Mouse (Mus musculus): Measurements from ENCODE around the gene Lrig1. TPM values are rescaled to one million over a fixed set of nuclear protein-coding genes. Genes with fewer than 3 reads are reported as not detected.

The Lrig1 gene
- polyA plus RNA-seq, 1 experiment from 2014 or later, result 32.6 TPM

GRCm38 (mm10) chr6:94634274-94634673 is 65.7 kb downstream of the Lrig1 start:
- Histone ChIP-seq H3K27me3 (replicated peaks; ENCODE audit: control insufficient read depth, insufficient read depth, low read length) (no peaks in the 10 kb centered on the region), H3K36me3 (ENCODE audit: control insufficient read depth, insufficient read depth, low read length) (peaks cover 7% of the 10 kb centered on the region; the same call in 1 of the 2 replicates), H3K27ac (replicated peaks; ENCODE audit: low read depth, low read length) (no peak overlapping the region), H3K4me2 (ENCODE audit: low read depth, low read length) (no peak overlapping the region), H3K4me1 (ENCODE audit: control insufficient read depth, insufficient read depth, low read length) (peaks cover 24% of the 10 kb centered on the region), H3K9me3 (ENCODE audit: control insufficient read depth, low read length) (no peaks in the 10 kb centered on the region), H3K9ac (ENCODE audit: low read depth, low read length) (no peak overlapping the region), H3K4me3 (ENCODE audit: low read depth, low read length) (no peak overlapping the region)
- ATAC-seq (ENCODE audit: low read depth) (no peak), DNase-seq (ENCODE audit: low spot score) (no peak)
- 83% methylated on average over 4 of the region's 4 CpGs for WGBS

GRCm38 (mm10) chr6:94631779-94632082 is 68.2 kb downstream of the Lrig1 start:
- ATAC-seq (ENCODE audit: low read depth) (no peak), DNase-seq (ENCODE audit: low spot score) (no peak)
- Histone ChIP-seq H3K9ac (ENCODE audit: low read depth, low read length) (no peak overlapping the region), H3K4me2 (ENCODE audit: low read depth, low read length) (no peak overlapping the region), H3K9me3 (ENCODE audit: control insufficient read depth, low read length) (no peaks in the 10 kb centered on the region), H3K27me3 (replicated peaks; ENCODE audit: control insufficient read depth, insufficient read depth, low read length) (no peaks in the 10 kb centered on the region), H3K27ac (replicated peaks; ENCODE audit: low read depth, low read length) (peak overlapping the region; percentile 61; the same call in 1 of the 2 replicates), H3K4me3 (ENCODE audit: low read depth, low read length) (no peak overlapping the region), H3K36me3 (ENCODE audit: control insufficient read depth, insufficient read depth, low read length) (peaks cover 11% of the 10 kb centered on the region; the same call in 1 of the 2 replicates), H3K4me1 (ENCODE audit: control insufficient read depth, insufficient read depth, low read length) (peaks cover 27% of the 10 kb centered on the region)
- 82% methylated on average over 6 of the region's 6 CpGs for WGBS

GRCm38 (mm10) chr6:94631051-94631778 is 68.7 kb downstream of the Lrig1 start:
- 60% methylated on average over 7 of the region's 7 CpGs for WGBS
- Histone ChIP-seq H3K27ac (replicated peaks; ENCODE audit: low read depth, low read length) (peak overlapping the region; percentile 61; the same call in 1 of the 2 replicates), H3K27me3 (replicated peaks; ENCODE audit: control insufficient read depth, insufficient read depth, low read length) (no peaks in the 10 kb centered on the region), H3K4me2 (ENCODE audit: low read depth, low read length) (no peak overlapping the region), H3K36me3 (ENCODE audit: control insufficient read depth, insufficient read depth, low read length) (peaks cover 16% of the 10 kb centered on the region; the same call in 1 of the 2 replicates), H3K9ac (ENCODE audit: low read depth, low read length) (peak overlapping the region; percentile 35; the same call in 1 of the 2 replicates), H3K4me1 (ENCODE audit: control insufficient read depth, insufficient read depth, low read length) (peaks cover 27% of the 10 kb centered on the region), H3K4me3 (ENCODE audit: low read depth, low read length) (no peak overlapping the region), H3K9me3 (ENCODE audit: control insufficient read depth, low read length) (no peaks in the 10 kb centered on the region)
- DNase-seq (ENCODE audit: low spot score), result no peak
- no peak for ATAC-seq (ENCODE audit: low read depth)

GRCm38 (mm10) chr6:94628787-94629186 is 71.2 kb downstream of the Lrig1 start:
- Histone ChIP-seq H3K9ac (ENCODE audit: low read depth, low read length) (no peak overlapping the region), H3K36me3 (ENCODE audit: control insufficient read depth, insufficient read depth, low read length) (peaks cover 36% of the 10 kb centered on the region), H3K4me1 (ENCODE audit: control insufficient read depth, insufficient read depth, low read length) (peaks cover 20% of the 10 kb centered on the region), H3K27ac (replicated peaks; ENCODE audit: low read depth, low read length) (no peak overlapping the region), H3K4me3 (ENCODE audit: low read depth, low read length) (no peak overlapping the region), H3K4me2 (ENCODE audit: low read depth, low read length) (no peak overlapping the region), H3K9me3 (ENCODE audit: control insufficient read depth, low read length) (no peaks in the 10 kb centered on the region), H3K27me3 (replicated peaks; ENCODE audit: control insufficient read depth, insufficient read depth, low read length) (no peaks in the 10 kb centered on the region)
- WGBS, result 70% methylated on average over 6 of the region's 6 CpGs
- DNase-seq (ENCODE audit: low spot score) (no peak), ATAC-seq (ENCODE audit: low read depth) (no peak)

- Histone ChIP-seq H3K4me3 (ENCODE audit: low read depth, low read length) (no peak overlapping the region), H3K4me1 (ENCODE audit: control insufficient read depth, insufficient read depth, low read length) (peaks cover 20% of the 10 kb centered on the region), H3K27me3 (replicated peaks; ENCODE audit: control insufficient read depth, insufficient read depth, low read length) (no peaks in the 10 kb centered on the region), H3K4me2 (ENCODE audit: low read depth, low read length) (no peak overlapping the region), H3K27ac (replicated peaks; ENCODE audit: low read depth, low read length) (peak overlapping the region; percentile 50; the same call in 1 of the 2 replicates), H3K36me3 (ENCODE audit: control insufficient read depth, insufficient read depth, low read length) (peaks cover 44% of the 10 kb centered on the region), H3K9ac (ENCODE audit: low read depth, low read length) (no peak overlapping the region), H3K9me3 (ENCODE audit: control insufficient read depth, low read length) (no peaks in the 10 kb centered on the region)
- DNase-seq (ENCODE audit: low spot score), result no peak
- ATAC-seq (ENCODE audit: low read depth), result no peak
- 54% methylated on average over 15 of the region's 15 CpGs for WGBS
These were observed 72.0 kb downstream of the Lrig1 start for GRCm38 (mm10) chr6:94627714-94628595.

- no peaks in the 10 kb centered on the region for H3K9me3 ChIP-seq (ENCODE audit: control insufficient read depth, low read length)
- H3K9ac ChIP-seq (ENCODE audit: low read depth, low read length), result no peak overlapping the region
- H3K4me1 ChIP-seq (ENCODE audit: control insufficient read depth, insufficient read depth, low read length), result peaks cover 19% of the 10 kb centered on the region
- DNase-seq (ENCODE audit: low spot score), result no peak
- H3K4me3 ChIP-seq (ENCODE audit: low read depth, low read length), result no peak overlapping the region
- no peak overlapping the region for H3K27ac ChIP-seq (replicated peaks; ENCODE audit: low read depth, low read length)
- WGBS, result 41% methylated on average over 2 of the region's 2 CpGs
- H3K36me3 ChIP-seq (ENCODE audit: control insufficient read depth, insufficient read depth, low read length), result peaks cover 55% of the 10 kb centered on the region
- H3K27me3 ChIP-seq (replicated peaks; ENCODE audit: control insufficient read depth, insufficient read depth, low read length), result no peaks in the 10 kb centered on the region
- no peak for ATAC-seq (ENCODE audit: low read depth)
- H3K4me2 ChIP-seq (ENCODE audit: low read depth, low read length), result no peak overlapping the region
These were observed 73.2 kb downstream of the Lrig1 start for GRCm38 (mm10) chr6:94626807-94627206.

GRCm38 (mm10) chr6:94625896-94626295 is 74.1 kb downstream of the Lrig1 start:
- H3K4me1 ChIP-seq (ENCODE audit: control insufficient read depth, insufficient read depth, low read length), result peaks cover 11% of the 10 kb centered on the region
- H3K36me3 ChIP-seq (ENCODE audit: control insufficient read depth, insufficient read depth, low read length), result peaks cover 64% of the 10 kb centered on the region
- H3K9me3 ChIP-seq (ENCODE audit: control insufficient read depth, low read length), result no peaks in the 10 kb centered on the region
- 54% methylated on average over 5 of the region's 5 CpGs for WGBS
- no peak overlapping the region for H3K9ac ChIP-seq (ENCODE audit: low read depth, low read length)
- no peak overlapping the region for H3K4me3 ChIP-seq (ENCODE audit: low read depth, low read length)
- H3K27ac ChIP-seq (replicated peaks; ENCODE audit: low read depth, low read length), result no peak overlapping the region
- H3K4me2 ChIP-seq (ENCODE audit: low read depth, low read length), result no peak overlapping the region
- peak; percentile 53 for DNase-seq (ENCODE audit: low spot score)
- ATAC-seq (ENCODE audit: low read depth), result no peak
- no peaks in the 10 kb centered on the region for H3K27me3 ChIP-seq (replicated peaks; ENCODE audit: control insufficient read depth, insufficient read depth, low read length)

- H3K4me3 ChIP-seq (ENCODE audit: low read depth, low read length), result no peak overlapping the region
- DNase-seq (ENCODE audit: low spot score) (no peak), ATAC-seq (ENCODE audit: low read depth) (no peak)
- H3K36me3 ChIP-seq (ENCODE audit: control insufficient read depth, insufficient read depth, low read length), result peaks cover 72% of the 10 kb centered on the region
- H3K9me3 ChIP-seq (ENCODE audit: control insufficient read depth, low read length), result no peaks in the 10 kb centered on the region
- no peaks in the 10 kb centered on the region for H3K27me3 ChIP-seq (replicated peaks; ENCODE audit: control insufficient read depth, insufficient read depth, low read length)
- H3K4me1 ChIP-seq (ENCODE audit: control insufficient read depth, insufficient read depth, low read length), result peaks cover 9% of the 10 kb centered on the region; the same call in 1 of the 2 replicates
- WGBS, result 94% methylated on average over 5 of the region's 5 CpGs
- no peak overlapping the region for H3K27ac ChIP-seq (replicated peaks; ENCODE audit: low read depth, low read length)
- H3K9ac ChIP-seq (ENCODE audit: low read depth, low read length), result no peak overlapping the region
- no peak overlapping the region for H3K4me2 ChIP-seq (ENCODE audit: low read depth, low read length)
These were observed 75.4 kb downstream of the Lrig1 start for GRCm38 (mm10) chr6:94624543-94624942.
